Mouse (Mus musculus) midbrain, postnatal 0 days (tissue): ENCODE data around the gene Lpar6. TPM values are rescaled to one million over a fixed set of nuclear protein-coding genes. Genes with fewer than 3 reads are reported as not detected.

Source experiments
- ATAC-seq: fragments of 200-750 bp; cut with Nextera tagmentation; 2 replicates; pipeline ENCODE4 v1.8.0; 2017; ENCODE audit warnings: moderate number of reproducible peaks, mild to moderate bottlenecking, moderate TSS enrichment, moderate library complexity; ENCODE audit not compliant: low FRiP score
- DNase-seq: peaks from one replicate; pipeline ENCODE4 v3.0.0-alpha.2; 2015; ENCODE audit warnings: low spot score
- H3K27ac ChIP-seq: fragments of 300-500 bp; sonication (generic); 2 replicates; pipeline ENCODE4 v1.5.1; 2014; ENCODE audit warnings: low read depth, mild to moderate bottlenecking, low read length, mixed read lengths
- H3K27me3 ChIP-seq: fragments of 300-500 bp; sonication (generic); 2 replicates; pipeline ENCODE4 v1.6.1; 2014; ENCODE audit warnings: low read length, control low read depth, mixed read lengths; ENCODE audit not compliant: insufficient read depth
- H3K36me3 ChIP-seq: fragments of 300-500 bp; sonication (generic); 2 replicates; pipeline ENCODE4 v1.6.1; 2014; ENCODE audit warnings: low read length, control low read depth, mixed read lengths; ENCODE audit not compliant: insufficient read depth
- H3K4me1 ChIP-seq: fragments of 300-500 bp; sonication (generic); 2 replicates; pipeline ENCODE4 v1.6.1; 2014; ENCODE audit warnings: mild to moderate bottlenecking, control low read depth, antibody characterized with exemption, low read length, mixed read lengths; ENCODE audit not compliant: insufficient read depth
- H3K4me2 ChIP-seq: fragments of 300-500 bp; sonication (generic); 2 replicates; pipeline ENCODE4 v1.6.1; 2014; ENCODE audit warnings: low read depth, mild to moderate bottlenecking, low read length, mixed read lengths; ENCODE audit not compliant: poor library complexity, severe bottlenecking
- H3K4me3 ChIP-seq: fragments of 300-500 bp; sonication (generic); 2 replicates; pipeline ENCODE4 v1.5.1; 2014; ENCODE audit warnings: low read depth, mild to moderate bottlenecking, low read length, moderate library complexity
- H3K9ac ChIP-seq: fragments of 300-500 bp; sonication (generic); replicated peaks from 2 replicates; pipeline ENCODE4 v1.6.1; 2014; ENCODE audit warnings: mild to moderate bottlenecking, low read length, moderate library complexity, mixed read lengths; ENCODE audit not compliant: poor library complexity, severe bottlenecking
- H3K9me3 ChIP-seq: fragments of 300-500 bp; sonication (generic); 2 replicates; pipeline ENCODE4 v1.6.1; 2016; ENCODE audit warnings: low read length, control low read depth
- CTCF ChIP-seq: IDR thresholded peaks from 2 replicates; pipeline ENCODE4 v1.5.1; 2016; ENCODE audit warnings: antibody characterized with exemption, mild to moderate bottlenecking
- WGBS: fragments of 180-500 bp; shearing (Covaris S2); extraction: QIAGEN DNeasy Blood & Tissue Kit; methylation state at CpG from one replicate; pipeline ENCODE4 v1.1.7; 2014; 5-methylcytosine and 5-hydroxymethylcytosine counted together
- polyA plus RNA-seq: library from polyadenylated mRNA; unstranded; fragments of >200 nt; fragmentation: Nextera tagmentation; extraction: Ambion mirVana; gene quantifications from 2 replicates; pipeline ENCODE4 v1.2.1, GENCODE M21; 2015
- total RNA-seq: library from RNA; depleted of rRNA; stranded (reverse); fragments of >200 nt; gene quantifications from 2 replicates; pipeline ENCODE4 v1.2.3, GENCODE M21; 2014

Lpar6 gene
- total and polyA plus RNA-seq, 2 experiments from 2014 or later = 1.8 to 2.2 TPM

DNA sequence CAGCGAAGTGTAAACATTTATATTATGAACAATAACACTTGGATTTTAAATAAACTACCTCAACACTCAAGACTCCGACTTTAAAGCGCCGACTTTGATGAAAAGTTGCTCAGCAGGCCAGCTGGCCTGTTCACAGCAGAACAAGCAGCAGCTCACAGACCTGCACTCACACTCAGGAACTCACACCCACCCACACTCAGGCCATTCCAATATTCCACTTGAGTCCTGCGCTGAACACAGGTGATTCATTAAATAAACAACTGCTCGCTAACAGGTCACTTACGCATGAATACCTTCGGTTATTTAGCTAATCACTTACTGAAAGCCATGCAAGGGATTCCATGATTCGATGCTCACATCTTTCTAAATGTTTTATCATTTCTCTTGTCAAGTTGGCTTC, 24.5 kb downstream of the Lpar6 start:
- H3K9ac ChIP-seq = no peak overlapping the region

DNA sequence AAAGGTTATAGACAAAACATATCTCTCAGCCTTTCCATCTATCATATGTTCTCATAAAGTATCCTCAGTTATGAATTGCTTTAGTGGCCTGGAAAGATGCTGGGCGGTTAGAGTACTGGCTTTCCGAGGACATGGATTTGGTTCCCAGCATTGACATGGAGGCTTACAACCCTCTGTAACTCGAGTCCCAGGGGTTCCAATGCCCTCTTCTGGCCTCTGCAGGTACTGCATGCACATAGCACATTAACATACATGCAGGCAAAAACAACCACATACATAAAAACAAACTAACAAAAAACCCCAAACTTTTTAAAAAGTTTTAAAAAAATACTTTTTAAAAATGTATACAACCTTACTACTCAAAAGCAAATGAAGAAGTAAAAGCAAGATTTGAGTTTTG, 28.5 kb downstream of the Lpar6 start:
- Histone ChIP-seq H3K4me3 (no peak overlapping the region), H3K9me3 (no peaks in the 10 kb centered on the region; the same call in 1 of the 2 replicates), H3K4me1 (no peaks in the 10 kb centered on the region), H3K36me3 (peaks cover 3% of the 10 kb centered on the region; the same call in 1 of the 2 replicates), H3K4me2 (no peak overlapping the region), H3K27ac (no peak overlapping the region), H3K9ac (no peak overlapping the region), H3K27me3 (no peaks in the 10 kb centered on the region)
- peak; percentile 31 for TF ChIP-seq CTCF
- no peak for ATAC-seq
- no peak for DNase-seq
- WGBS = 90% methylated on average over 3 of the region's 3 CpGs

More for the DNA sequence above, 24.5 kb downstream of the Lpar6 start:
- no peak for TF ChIP-seq CTCF
- DNase-seq (no peak), ATAC-seq (no peak)
- Histone ChIP-seq H3K9me3 (no peaks in the 10 kb centered on the region; the same call in 1 of the 2 replicates), H3K36me3 (peaks cover 3% of the 10 kb centered on the region; the same call in 1 of the 2 replicates), H3K4me2 (no peak overlapping the region), H3K27me3 (no peaks in the 10 kb centered on the region), H3K4me3 (no peak overlapping the region), H3K4me1 (no peaks in the 10 kb centered on the region), H3K27ac (no peak overlapping the region)
- WGBS = 95% methylated on average over 9 of the region's 9 CpGs

DNA sequence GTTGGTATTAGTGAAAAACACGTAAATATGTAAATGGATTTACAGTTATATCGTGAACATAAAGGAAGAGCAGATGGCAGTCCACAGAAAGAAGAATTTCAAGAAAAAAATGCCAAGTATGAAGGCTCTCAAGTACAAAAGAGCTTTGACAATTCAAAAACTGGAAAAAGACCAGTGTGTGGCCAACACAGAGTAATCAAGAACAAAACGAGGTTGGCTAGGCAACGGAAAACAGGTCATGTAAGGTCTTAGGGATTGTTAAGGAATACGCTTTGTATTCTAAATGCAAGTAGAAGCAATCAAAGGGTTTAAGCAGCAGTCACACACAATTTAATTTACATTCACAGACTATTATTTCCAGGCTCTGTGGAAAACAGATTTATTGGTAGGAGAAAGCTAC, 34.1 kb downstream of the Lpar6 start:
- no peaks in the 10 kb centered on the region for H3K27me3 ChIP-seq
- DNase-seq (no peak), ATAC-seq (no peak)
- H3K4me3 ChIP-seq = no peak overlapping the region
- 23% methylated on average over 5 of the region's 5 CpGs for WGBS
- H3K4me1 ChIP-seq = no peaks in the 10 kb centered on the region
- H3K27ac ChIP-seq = no peak overlapping the region
- no peaks in the 10 kb centered on the region for H3K9me3 ChIP-seq
- no peak overlapping the region for H3K4me2 ChIP-seq
- no peaks in the 10 kb centered on the region for H3K36me3 ChIP-seq
- no peak for TF ChIP-seq CTCF
- no peak overlapping the region for H3K9ac ChIP-seq

DNA sequence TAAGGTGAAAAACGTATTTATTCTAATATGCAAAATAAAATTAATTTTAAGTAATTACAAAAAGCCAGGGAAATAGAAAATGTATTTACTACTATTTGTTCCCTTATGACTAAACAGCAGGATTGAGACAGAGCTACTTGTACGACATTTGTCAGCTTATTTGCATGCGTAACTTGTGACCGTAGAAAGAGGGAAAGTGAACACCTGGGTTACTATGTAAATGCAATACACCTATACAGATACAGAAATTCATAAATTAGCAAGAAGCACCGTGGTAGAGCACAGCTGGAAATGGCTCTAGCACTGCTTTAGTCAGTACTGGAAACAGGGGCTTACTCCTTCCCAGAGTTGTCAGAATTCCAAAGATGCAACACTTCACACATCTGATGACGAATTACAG, 41.4 kb downstream of the Lpar6 start:
- peaks cover 6% of the 10 kb centered on the region for H3K36me3 ChIP-seq
- 87% methylated on average over 6 of the region's 6 CpGs for WGBS
- no peak overlapping the region for H3K4me3 ChIP-seq
- no peaks in the 10 kb centered on the region for H3K27me3 ChIP-seq
- TF ChIP-seq CTCF = no peak
- no peaks in the 10 kb centered on the region for H3K9me3 ChIP-seq
- DNase-seq = no peak
- no peak for ATAC-seq
- no peaks in the 10 kb centered on the region for H3K4me1 ChIP-seq
- no peak overlapping the region for H3K4me2 ChIP-seq
- H3K9ac ChIP-seq = no peak overlapping the region
- no peak overlapping the region for H3K27ac ChIP-seq

DNA sequence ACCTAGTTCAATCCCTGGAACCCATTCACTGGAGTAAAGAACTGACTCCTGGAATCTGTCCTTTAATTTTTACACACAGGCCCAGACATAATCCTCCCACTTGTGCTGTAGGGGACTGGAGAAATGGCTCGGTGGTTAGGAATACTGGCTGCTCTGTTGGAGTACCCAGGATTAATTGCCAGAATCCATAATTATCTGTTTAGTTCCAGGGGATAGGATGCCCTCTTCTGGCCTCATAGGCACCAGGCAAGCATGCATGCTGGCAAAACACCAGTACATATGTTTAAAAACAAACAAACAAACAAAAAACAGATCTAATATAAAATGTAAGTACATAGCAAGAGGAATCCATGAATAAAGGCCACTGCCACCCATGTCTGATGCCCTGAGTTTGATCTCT, 43.3 kb downstream of the Lpar6 start:
- ATAC-seq = no peak
- H3K9me3 ChIP-seq = no peaks in the 10 kb centered on the region
- WGBS = 8% methylated on average over 1 of the region's 1 CpGs
- no peak overlapping the region for H3K9ac ChIP-seq
- DNase-seq = peak; percentile 39
- no peaks in the 10 kb centered on the region for H3K27me3 ChIP-seq
- peaks cover 6% of the 10 kb centered on the region for H3K36me3 ChIP-seq
- H3K4me3 ChIP-seq = no peak overlapping the region
- TF ChIP-seq CTCF = peak; percentile 65
- H3K4me2 ChIP-seq = no peak overlapping the region
- no peaks in the 10 kb centered on the region for H3K4me1 ChIP-seq
- H3K27ac ChIP-seq = no peak overlapping the region; the same call in 1 of the 2 replicates

DNA sequence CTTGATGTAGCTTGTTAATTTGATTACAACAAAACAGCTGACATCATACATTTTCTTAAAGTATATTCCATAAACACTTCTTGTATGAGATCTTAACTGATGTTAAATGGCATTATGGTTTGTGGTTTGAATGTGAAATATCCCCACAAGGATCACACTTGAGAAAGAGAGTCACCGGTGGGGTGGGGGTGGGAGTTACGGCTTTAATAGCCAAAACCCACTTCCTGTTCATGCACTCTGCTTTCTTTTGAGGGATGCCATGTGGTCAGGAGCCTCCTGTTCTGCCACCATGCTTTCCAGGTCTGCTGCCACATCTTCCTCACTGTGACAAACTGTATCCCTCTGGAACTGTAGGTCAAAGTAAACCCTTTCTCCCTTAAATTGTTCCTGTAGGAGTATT, 52.2 kb downstream of the Lpar6 start:
- Histone ChIP-seq H3K36me3 (0 out of 2 replicates have a peak, but pooled peaks cover 2% of the 10 kb centered on the region), H3K4me3 (no peak overlapping the region), H3K9ac (no peak overlapping the region), H3K4me2 (no peak overlapping the region), H3K27me3 (no peaks in the 10 kb centered on the region), H3K27ac (no peak overlapping the region), H3K9me3 (no peaks in the 10 kb centered on the region), H3K4me1 (no peaks in the 10 kb centered on the region)
- no peak for TF ChIP-seq CTCF
- ATAC-seq (no peak), DNase-seq (no peak)
- 93% methylated on average over 2 of the region's 2 CpGs for WGBS
